Mouse (Mus musculus): Measurements from ENCODE around the gene Tnfaip8l1.

The Tnfaip8l1 gene

DNA sequence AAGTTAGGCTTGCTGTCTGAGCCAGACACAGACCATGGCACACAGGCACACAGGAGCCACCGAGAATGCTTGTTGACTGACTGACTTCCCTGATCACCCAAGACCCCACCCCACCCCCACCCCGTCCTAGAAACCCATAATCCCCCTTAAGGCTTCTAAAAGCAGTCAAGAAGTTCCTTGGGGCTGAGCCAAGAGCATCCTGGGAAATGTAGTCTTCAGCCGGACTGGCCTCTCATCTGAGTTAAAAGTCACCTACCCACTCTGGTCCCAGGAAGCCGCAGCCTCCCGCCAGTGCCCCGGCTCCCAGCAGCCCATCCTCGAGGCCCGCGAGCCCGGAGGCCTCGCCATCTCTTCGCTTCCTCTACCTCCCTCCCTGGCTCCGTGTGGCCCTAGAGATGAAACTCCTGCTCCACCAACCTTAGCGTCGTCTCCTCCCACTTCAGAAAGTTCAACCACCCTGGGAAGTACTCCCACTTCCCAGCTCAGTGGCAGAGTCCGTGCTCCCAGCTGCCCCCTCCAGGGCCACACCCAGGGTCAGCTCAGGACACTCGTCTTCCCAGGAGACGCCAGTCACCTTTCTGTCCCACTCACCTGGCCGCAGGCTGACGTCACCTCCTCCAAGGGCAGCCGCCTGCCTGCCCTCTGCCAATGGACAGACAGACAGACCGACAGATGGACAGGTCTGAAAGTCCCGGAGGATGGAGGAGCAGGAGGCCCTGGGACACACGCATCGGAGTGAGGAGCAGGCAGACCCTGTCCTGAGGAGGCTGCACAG is 24.3 kb upstream of the Tnfaip8l1 start:
- no peak for DNase-seq (ENCODE audit: low spot score)

DNA sequence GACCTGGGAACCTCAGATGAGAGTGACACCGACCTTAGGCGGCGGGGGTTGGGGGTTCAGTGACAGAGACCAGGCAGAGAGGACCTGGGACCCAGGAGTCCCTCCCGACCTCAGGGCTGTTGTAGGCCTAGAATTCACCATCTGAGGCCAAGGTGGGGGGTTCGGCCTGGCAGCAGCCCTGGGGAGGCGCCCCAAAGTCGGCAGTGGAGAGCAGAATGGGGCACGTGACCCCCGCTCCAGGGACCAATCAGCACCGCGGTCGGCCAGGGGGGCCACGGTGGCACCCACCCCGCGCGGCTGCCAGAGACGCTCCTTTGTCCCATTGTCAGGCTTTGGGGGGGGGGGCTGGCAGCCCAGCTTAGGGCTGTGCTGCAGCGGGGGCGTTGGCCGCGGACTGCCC is 22.9 kb upstream of the Tnfaip8l1 start:
- no peak for DNase-seq (ENCODE audit: low spot score)

DNA sequence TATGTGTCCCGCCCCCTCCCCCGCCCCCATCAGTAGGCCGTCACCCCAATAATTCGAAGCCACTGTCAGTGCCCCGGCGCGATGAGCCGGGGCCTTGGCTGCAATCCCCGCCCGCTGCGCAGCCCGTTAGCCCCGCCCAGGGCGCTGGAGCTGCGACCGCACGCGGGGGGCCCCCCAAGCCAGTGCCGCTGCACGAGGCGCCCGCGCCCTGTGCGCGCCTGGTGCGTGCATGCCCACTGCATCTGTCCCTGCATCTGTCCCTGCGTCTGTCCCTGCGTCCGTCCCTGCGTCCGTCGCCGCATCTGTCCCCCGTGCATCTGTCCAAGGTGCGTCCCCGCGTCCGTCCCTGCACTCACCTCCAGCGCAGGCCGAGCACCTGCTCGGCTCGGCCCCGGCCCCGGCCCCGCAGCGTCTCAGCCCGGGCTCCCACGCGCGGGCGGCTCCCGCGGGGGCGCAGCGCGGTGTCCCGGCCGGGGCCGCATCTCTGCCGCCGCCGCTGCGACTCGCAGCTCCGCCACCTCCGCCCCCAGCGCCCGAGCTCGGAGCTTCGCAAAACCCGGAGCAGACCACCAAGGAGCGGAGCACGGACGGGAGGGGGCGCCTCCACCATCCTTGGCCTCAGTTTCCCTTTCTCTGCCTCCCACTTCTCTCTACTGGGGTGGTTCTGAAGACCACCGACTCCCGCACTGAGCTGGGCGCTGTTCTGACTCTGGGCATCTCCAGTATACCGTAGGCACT is 22.2 kb upstream of the Tnfaip8l1 start, which contains the start of gene Sema6b:
Sema6b (minus strand) TSS at position 486 of the 738 bp plus-strand sequence.
- no peak for DNase-seq (ENCODE audit: low spot score)

DNA sequence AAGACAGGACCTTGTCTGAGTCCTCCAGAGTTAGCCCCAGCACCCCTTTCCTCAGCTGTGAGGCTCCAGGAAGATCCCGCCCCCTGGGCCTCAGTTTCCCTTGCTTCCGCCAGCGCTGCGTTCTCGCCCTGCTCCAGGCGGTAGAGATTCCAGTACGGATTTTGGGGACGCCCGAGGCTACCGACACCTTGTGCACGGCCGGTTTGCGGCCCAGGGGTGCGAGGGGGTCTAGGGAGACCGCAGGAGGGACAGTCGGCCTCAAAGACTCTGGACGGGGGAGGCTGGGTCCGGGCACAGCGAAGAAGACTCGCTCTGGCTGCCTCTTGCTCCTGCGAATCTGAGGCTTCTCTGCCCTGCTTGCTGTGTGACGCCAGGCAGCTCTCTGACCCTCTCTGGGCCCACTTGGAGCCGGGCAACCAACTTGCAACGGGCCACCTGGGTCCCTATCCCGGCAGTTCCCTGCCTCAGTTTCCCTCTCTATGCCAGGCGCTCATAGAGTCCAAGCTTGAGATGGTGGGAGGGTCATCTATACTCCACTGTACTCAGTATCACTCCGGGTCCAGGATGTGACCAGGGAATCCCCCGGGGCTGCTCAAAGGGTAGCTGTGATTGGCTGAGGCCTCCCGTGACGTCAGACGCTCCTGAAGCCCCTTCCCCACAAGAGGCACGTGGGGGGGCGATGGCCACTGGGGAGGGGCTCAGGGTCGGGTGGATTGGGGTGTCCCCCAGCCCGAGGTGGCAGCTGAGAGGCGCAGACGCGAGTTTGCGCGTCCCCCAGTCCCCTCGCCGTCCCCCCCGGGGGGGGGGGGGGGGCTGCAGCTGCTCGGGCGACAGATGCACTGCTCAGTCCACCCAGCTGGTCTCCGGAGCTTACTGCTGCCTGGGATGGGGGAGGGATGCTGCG is 20.3 kb upstream of the Tnfaip8l1 start:
- DNase-seq (ENCODE audit: low spot score): no peak

DNA sequence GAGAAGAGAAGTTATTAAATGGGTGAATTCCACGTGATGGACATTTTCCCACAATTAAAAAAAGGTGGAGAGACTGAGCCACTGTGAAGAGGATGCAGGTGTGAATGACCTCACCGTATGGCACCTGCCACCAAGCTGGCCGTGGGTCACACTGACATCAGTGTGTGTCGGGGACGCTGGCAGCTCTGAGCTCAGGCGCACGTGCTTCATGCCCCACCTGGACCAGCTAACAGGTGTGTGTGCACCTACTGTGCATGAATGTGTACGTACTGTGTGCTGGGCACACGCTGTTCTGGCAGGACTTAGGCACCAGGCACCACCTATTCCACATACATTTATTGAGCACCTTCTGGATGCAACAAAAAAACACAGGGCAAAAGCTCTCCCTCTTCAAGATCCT is 17.7 kb upstream of the Tnfaip8l1 start:
- no peak for DNase-seq (ENCODE audit: low spot score)

DNA sequence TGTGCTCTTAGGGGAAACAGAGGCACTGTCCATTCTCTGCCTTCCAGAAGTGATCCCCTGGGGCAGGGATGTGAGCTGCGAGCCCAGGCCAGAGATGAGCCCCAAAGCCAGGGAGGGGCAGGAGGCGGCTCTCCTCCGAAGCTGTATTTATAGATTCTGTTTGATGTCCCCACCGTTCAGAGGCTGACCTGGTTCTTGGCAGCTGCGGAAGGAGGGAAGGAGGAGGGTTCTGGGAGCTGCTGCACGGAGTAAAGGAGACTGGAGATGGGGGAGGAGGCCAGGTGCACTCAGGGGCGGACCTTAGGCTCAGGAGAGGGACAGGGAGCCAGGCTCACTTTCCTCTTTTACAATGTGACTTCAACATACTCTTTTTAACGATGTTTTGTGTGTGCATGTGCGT is 16.1 kb upstream of the Tnfaip8l1 start:
- no peak for DNase-seq (ENCODE audit: low spot score)

DNA sequence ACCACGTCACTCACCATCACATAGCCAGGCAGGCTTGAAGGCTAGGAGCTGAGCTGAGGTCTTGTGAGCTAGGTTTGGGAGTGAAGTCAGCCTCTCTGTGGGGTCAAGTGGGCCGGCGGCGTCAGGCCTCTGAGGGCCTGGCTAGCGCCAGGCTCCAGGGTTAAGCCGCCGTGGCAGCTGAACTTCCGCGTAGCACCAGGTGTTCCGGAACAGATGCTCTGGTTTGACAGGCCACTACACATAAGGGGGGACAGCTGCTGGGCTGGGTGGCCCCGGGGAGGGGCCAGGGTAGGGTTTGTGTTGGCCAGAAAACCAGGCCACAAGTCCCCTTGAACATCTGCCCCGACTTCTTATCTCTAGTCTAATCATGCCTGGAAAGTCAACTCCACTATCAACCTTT is 14.9 kb upstream of the Tnfaip8l1 start:
- no peak for DNase-seq (ENCODE audit: low spot score)

DNA sequence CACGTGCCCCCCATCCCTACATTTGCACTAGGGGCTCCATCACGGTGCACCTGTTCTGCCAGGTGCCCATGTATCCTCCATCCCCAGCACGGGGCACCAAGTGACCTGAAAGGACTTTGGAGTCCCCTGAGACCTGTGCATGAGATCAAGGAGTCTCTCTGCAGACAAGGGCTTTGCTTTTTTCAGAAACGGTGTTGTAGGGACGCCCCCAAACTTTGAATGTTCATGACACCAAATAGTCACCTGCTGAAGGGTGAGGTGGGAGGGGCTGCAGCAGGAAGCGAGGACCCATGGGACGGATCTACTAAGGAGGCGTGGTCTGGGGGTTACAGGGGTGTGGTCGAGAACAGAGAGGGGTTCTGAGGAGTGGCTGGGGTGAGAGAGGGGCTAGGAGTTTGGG is 14.0 kb upstream of the Tnfaip8l1 start:
- no peak for DNase-seq (ENCODE audit: low spot score)

DNA sequence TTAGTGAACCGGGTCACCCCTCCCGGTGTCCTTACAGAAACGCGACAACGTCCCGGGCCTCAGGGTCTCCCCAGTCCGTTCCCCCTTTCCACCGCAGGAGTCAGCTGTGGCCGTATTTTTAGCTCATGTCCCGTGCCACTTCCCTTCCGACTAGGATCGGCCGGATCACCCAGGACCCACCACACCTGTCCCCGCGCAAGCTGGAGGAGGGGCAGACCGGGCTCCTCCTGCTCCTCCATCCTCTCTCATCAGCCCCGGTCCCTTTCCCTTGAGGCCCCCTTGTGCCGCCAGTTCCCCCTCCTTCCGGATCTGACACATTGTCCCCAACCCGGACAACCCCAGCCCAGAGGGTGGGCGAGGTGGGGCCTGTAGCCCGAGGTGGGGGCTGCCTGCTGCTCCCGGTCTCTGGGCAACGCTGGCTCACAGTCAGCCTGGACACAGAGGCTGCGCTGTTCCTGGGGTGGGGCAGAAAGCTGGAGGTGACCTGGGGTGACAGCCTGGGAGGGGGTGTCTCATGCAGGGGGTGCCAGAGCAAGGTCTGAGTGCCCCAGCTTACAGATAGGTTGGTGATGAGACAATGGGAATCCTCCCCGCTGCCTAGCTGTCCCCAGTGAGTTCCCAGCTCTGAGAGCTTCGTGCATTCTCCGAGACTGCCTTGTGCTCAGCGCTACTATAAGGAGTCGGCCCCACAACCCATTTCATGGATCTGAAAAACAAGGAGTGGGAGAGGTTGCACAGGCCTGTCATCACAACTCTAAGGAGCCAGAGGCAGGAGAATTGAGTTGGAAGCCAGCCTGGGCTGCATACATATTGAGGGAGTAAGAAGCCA is 13.3 kb upstream of the Tnfaip8l1 start:
- no peak for DNase-seq (ENCODE audit: low spot score)

DNA sequence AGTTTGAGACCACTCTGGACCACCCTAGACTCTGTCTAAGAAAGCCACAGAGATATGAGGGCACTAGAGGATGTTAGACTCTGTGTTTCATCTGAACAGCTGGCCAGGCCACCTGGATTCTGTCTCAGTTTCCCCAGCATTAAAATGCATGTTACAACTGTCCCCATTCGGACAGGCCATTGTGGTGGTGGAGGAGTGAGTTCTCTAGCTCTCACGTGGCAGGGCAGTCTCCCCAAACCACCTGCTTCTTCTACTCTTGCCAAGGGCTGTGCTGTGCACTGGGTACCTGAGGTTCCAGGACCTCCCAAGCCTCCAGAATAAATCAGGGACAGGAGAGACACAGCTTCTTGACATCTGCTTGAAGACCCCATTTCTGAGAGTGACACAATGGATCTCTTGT is 12.4 kb upstream of the Tnfaip8l1 start:
- DNase-seq (ENCODE audit: low spot score): no peak

DNA sequence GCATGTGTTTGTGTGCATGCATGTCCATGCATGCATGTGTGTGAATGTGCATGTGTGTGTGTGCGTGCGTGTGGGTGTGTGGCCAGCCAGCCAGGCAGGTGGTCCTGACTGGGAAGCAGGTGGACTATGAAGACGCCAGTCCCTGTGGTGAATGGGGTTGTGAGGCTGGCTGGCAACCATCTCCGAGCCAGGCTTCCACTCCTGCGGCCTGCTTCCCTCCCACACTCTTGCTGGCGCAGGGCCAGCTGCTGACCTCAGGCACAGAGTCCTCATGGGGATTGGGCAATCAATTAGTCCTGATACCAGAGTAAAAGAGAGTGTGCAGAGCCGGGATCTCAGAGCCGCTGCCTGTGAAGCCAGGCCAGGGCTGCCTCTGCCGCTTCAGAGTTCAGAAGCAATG is 8.6 kb upstream of the Tnfaip8l1 start:
- DNase-seq (ENCODE audit: low spot score): no peak

DNA sequence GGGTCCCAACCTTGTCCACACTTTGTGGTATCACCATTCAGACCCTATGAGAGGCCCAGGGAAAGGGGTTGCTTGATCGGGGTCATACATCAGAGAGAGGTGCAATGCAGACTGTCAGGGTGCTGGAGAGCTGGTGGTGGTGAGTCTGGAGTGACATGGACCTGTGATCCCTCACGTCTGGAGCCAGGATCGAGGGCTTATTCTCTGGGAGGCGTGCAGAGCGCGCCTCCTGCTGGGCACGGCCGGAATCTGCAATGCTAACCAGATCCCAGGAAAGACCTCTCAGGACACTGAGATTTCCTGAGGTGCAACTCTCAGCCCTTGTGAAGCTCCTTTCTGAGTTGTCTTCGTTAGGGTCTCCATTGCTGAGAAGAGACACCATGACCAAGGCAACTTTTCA is 2.5 kb upstream of the Tnfaip8l1 start:
- no peak for DNase-seq (ENCODE audit: low spot score)

DNA sequence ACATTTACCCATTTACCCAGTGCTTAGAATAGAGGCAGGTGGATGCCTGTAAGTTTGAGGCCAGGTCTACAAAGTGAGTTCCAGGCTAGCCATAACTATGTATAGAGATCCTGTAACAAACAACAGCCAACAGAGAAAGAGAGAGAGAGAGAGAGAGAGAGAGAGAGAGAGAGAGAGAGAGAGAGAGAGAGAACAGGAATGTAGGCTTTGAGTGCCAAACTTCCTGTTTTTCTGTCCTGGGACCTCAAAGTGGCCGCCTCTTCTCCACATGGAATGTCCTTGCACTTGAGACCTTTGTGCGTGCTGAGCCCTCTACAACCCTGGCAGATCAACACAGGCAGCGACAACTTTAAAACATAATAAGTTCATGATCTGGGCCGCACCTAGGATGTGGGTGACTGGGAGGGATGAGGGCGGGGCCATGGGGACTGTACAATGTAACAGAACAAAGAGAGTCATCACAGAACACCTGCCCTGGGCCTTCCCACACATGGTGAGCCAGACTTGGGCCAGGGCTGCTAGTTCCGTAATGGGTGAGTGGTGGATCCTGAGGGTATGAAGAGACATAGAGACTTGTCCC is 1.3 kb downstream of the Tnfaip8l1 start:
- no peak for DNase-seq (ENCODE audit: low spot score)

DNA sequence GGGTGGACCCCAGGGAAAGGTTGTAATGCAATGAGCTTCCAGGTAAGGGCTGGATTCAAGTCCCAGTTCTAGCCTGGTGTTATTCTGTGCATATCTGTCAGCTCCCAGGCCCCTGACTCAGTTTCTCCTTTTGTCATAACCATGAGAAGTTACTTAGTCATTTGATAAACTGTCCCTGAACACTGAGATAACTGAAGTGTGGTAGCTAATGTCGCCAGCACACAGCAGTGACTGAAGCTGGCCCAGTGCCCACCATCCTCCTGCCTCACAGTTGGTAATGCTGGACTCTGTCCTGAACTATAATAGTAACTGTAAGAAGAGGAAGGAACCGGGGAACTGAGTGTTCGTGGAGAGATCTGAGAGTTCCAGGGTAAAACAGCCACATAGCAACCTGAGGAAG is 2.2 kb downstream of the Tnfaip8l1 start:
- no peak for DNase-seq (ENCODE audit: low spot score)

DNA sequence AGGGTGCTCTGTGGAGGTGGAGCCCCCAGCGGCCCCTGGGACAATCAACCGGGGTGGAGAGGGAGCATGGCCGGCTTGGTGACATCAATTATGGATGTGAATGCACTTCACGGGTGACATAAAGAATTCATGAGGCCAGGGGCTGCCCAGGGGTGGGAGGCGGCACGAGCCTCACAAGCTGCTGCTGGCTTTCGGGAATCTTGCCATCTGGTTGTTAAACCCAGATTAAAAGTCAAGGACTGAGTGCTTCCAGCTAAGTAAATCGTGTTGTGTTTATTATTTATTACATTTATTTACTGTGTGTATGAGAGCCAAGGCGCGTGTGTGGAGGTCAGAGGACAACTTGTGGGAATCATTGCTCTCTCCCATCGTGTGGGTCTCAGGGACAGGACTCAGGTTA is 3.4 kb downstream of the Tnfaip8l1 start:
- DNase-seq (ENCODE audit: low spot score): no peak

DNA sequence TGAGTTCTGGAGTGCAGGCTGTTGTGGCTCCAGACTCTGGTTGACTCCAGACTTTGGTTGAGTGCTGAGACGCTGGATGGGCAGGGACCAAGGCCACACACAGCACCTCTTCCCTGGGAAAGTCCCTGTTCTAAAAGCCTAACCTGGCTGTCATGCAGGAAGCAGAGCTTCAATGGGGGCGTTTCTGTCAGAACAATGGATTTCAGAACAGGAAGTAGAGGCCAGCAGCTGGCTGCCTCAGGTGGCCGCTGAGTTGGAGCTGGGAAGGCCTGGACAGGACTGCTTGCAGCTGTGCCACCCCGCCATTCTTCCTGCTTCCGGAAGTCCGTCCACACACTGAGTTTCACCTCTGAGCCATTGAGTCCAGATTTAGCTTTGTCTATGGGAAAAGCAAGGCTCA is 7.6 kb downstream of the Tnfaip8l1 start:
- no peak for DNase-seq (ENCODE audit: low spot score)

DNA sequence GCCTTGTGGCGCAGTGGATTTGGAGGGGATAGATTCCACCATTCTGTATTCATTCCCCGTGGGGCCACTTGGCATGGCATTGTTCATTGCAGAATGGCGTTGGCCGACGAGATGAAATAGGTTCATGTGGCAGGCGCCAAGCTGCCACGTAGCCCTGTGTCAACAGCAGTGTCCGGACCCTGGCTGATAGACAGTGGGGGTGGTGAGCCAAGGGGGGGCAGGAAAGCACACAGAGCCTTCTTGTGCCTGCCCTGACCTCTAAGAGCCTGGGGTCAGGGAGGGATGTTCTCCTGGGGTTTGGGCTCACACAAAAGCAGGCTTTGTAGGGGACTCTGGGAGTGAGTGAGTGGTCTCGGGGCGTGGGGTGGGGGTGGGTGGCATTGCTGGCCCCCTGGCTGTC is 8.4 kb downstream of the Tnfaip8l1 start:
- no peak for DNase-seq (ENCODE audit: low spot score)

DNA sequence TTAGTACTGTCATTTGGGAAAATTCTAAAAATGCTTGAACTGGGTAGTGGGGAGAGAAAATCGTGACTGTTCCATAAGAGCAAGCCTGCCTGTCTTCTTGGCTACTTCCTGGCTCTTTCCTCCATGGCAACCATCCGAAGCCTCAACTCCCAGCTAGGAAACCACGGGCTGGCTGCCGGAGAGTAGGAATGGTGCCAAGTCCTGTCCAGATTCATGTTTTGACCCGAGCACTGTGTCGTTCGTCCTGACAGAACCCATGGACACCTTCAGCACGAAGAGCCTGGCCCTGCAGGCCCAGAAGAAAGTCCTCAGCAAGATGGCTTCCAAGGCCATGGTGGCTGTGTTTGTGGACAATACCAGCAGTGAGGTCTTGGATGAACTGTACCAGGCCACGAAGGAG is 9.2 kb downstream of the Tnfaip8l1 start:
- no peak for DNase-seq (ENCODE audit: low spot score)

DNA sequence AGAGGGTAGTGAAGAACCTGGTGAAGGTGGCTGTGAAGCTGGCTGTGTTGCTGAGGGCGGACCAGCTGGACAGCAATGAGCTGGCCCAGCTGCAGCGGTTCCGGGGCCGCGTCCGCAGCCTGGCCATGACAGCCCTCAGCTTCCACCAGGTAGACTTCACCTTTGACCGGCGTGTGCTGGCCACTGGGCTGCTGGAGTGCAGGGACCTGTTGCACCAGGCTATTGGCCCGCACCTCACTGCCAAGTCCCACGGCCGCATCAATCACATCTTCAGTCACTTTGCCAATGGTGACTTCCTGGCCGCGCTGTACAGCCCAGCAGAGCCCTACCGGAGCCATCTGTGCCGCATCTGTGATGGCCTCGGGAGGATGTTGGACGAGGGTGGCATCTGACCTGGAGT is 9.6 kb downstream of the Tnfaip8l1 start:
- DNase-seq (ENCODE audit: low spot score): no peak

DNA sequence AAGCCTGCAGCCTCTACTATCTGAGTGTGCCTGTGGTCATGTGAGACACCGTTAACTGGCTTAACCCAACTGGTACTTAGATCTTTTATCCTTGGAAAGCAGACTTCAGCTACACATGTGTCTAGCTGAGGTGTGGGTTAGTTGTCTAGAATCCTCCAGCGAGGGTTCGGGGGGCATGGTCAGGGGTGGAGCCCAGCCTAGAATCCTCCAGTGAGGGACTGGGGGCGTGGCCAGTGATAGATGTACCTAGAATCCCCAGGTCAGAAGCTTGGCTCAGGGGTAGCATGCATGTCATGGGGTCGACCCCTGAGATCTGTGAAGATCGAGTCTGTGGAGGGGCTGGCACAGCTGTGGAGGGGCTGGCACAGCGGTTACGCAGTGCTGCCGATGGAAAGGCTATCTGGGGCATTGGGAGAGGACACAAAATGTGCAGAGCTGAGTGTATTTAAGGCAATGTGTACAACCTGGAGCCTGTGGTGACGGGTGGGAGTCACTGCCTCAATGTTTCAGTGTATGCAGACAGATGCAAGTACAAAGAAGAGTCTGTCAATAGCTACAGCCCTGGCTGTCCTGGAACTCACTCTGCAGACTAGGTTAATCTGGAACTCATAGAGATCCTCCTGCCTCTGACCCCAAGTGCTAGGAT is 11.2 kb downstream of the Tnfaip8l1 start:
- DNase-seq (ENCODE audit: low spot score): no peak

DNA sequence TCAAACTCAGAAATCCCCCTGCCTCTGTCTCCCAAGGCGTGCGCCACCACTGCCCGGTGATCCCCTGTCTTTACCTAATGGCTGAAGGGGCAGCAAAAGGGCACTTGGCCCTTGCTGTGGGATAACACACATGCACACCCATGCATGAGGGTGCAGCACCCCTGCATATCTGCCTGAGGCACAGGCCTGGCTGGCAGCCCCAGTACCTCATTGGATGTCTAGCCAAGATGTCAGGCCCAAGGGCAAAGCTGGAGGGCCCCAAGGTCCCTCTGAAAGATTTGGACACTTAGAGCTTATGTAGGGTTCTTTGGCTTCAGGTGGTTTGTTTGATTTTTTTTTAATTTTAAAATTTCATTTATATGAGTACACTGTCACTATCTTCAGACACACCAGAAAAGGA is 13.1 kb downstream of the Tnfaip8l1 start:
- no peak for DNase-seq (ENCODE audit: low spot score)
